Mouse (Mus musculus) gastrocnemius, postnatal 4 days (tissue): ENCODE measurements at regions not wholly inside any gene's neighbourhood (a gene's known extent, or its start where the extent isn't known, plus 50 kb on each side); places are given as distances from the start of the nearest gene placed in this dataset.

Experiments
- DNase-seq, 2 experiments: peaks; one replicate each; pipeline ENCODE4 v3.0.0; 2021 to 2022; ENCODE audit warnings: low spot score in 2 of 2, mixed read lengths in 2 of 2

DNA sequence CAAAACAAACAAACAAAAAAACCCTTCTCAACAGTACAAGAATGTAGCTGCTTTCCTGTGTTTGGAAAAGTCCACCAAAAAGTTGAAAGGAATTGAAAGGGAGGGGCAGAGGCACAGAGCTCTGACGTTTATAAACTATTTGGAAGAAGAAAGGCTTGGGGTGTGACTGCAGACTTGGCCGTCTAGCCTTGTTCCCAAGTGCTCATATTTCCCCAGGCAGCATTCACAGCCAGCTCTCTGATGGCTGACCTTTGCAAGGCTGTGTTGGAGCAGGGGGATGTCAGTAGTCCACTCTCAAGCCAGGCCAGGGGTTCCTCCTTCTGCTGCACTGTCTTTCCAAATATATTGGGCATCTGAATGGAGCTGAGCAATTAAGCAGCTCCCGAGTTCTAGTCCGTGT is 534.5 kb downstream of the 1700129C05Rik start:
- no peak for DNase-seq

- peak in 1 of 2 experiments; percentile 19 for DNase-seq
These were observed 535.0 kb downstream of the 1700129C05Rik start for GRCm38 (mm10) chr14:58607734-58608133.

DNA sequence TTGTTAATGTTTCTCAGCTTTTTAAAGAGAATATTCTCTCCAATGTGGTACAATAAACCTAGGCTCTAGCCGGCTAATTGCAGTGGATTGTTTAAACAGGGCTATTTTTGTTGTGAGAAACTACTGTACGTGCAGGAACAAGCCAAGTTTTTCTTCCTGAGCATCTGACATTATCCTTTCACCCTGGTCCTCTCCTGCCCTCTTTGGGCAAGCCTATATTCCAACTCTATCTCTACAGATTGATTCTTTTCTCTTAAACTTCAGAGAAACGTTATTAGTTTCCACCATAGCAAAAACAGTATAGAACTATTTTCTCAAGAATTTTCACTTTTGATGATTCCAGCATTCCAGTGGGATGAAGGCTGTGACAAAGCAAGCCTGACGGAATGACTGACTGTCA is 535.2 kb downstream of the Fgf9 start:
- no peak for DNase-seq

GRCm38 (mm10) chr14:58598867-58599266 is 528.5 kb downstream of the Fgf9 start:
- no peak for DNase-seq

DNA sequence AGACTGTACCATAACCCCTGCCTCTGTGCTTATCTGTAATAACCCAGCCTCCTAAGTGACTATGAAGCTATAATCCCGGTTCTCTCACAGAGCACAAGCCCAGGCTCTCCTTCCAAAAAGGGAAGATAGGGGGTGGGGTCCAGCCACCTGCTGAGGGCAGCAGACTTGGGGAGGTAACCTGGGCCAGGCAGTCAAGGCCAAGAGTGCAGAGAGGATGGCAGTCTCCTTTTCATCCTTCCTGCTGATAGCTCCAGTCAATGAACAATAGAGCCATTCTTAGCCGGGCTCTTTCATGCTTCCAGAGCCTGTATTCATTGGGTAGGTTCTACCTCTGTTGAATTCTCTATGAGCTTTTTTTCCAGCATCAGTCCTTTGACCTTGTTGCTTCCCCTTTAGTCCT is 527.5 kb downstream of the Fgf9 start:
- DNase-seq = no peak

DNA sequence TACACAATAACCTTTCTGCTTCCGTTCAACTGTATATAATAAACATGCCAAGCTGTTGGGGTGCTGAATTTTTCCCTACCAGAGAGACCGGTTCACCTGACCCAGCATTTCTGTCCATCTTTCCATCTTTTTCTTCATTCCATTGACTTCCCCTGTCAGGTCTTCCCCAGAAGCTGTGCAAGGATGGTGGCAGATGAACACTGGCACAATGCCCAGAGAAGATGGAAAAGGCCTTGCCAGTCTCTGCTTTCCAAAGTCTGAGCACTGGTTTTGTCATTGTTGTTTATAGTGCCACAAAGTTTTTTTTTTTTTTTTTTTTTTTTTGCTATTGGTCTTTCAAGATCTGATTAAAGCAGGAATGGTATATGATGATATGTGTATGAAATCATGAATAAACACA is 526.6 kb downstream of the Fgf9 start:
- DNase-seq = no peak

GRCm38 (mm10) chr14:58581806-58582205 is 511.5 kb downstream of the Fgf9 start:
- DNase-seq = no peak

DNA sequence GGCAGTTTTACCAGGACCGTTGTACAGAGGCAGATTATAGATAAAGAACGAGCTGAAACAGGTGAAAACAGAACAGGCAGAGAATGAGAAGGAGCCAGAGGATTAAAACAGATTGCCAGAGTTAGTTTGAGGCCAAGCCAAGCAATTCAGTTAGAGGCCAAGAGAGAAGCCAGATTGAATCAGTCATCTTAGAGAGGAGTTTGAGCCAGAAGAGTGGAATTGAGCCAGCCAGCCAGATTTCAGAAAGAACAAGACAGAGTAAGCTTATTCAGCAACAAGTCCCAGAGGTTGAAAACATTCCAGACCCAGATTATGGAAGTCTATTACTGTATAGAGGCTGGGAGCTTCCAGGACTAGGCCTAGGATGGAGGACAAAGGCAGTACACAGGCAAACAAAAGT is 499.7 kb downstream of the Fgf9 start:
- DNase-seq = no peak

DNA sequence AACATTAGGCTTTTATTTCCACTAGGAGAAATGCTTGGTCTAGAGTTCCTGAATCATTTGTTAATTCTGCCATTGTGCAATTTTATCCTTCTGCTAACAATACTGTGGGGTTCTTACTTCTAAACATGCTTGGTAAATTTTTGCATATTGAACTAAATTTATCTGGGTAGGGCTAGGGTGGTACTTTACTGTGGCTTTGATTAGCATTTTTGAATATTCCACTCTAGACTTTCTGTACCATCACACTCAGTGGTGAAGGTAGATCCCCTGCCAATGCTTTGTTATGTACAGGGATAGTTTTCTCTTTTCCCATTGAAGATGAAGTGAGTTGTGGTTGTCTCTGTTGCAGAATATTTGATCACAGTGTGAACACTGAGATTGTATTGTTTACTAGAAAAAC is 497.1 kb downstream of the Fgf9 start:
- DNase-seq = no peak

GRCm38 (mm10) chr14:58563082-58563481 is 492.7 kb downstream of the Fgf9 start:
- DNase-seq = no peak

GRCm38 (mm10) chr14:58550785-58551184 is 480.4 kb downstream of the Fgf9 start:
- no peak for DNase-seq

- no peak for DNase-seq
These were observed 475.4 kb downstream of the Fgf9 start for GRCm38 (mm10) chr14:58545778-58546177.

DNA sequence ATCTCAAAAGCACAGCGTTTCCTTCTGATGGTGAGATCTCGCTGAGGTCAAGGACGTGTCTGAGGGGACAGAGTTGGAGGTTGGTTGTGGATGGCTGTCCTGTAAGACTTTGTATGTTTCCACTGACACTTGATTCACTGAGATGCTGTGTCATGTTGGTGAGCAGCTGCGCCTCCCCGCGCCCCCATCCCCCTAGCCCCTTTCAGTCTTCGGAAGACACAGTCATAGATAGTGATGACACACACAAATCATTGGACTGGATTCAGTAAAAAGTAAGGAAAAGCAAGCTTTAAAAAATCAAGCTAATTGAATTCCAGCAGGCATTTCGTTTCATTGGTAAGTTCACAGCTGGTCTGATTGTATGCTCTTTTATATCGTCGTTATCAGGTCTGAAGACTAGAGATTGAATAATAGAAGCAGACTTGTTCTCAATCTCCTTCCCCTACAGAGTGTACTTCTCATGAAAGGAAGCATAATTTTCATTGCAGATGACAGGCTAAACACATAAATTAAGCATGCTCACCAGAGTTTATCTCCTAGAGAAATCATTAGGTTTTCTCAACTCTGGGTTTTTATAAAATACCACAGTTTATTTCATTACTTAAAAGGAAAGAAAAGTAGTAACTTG is 472.9 kb downstream of the Fgf9 start:
- DNase-seq = no peak

GRCm38 (mm10) chr14:58538135-58538534 is 467.8 kb downstream of the Fgf9 start:
- DNase-seq = peak in 1 of 2 experiments; percentile 18

GRCm38 (mm10) chr14:58520976-58521549 is 450.7 kb downstream of the Fgf9 start:
- no peak for DNase-seq

DNA sequence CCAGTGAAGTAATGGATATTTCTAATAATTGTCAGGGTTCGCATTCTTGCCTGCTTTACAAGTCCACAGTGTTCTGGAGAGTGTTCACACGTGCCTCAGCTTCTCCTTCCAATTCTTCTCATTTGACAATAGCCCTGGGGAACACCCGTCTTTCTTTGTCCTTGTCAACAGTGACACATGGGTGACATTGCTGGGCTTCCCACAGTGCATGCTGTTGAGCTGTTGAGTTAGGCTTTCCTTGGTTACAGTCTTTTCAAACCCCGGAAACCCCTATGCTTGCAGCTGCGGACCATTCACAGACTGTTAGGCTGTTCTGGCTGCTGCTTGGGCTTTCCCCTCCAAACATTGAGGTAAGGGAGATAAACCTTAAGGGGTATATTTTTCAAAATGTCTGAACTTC is 450.0 kb downstream of the Fgf9 start:
- no peak for DNase-seq

DNA sequence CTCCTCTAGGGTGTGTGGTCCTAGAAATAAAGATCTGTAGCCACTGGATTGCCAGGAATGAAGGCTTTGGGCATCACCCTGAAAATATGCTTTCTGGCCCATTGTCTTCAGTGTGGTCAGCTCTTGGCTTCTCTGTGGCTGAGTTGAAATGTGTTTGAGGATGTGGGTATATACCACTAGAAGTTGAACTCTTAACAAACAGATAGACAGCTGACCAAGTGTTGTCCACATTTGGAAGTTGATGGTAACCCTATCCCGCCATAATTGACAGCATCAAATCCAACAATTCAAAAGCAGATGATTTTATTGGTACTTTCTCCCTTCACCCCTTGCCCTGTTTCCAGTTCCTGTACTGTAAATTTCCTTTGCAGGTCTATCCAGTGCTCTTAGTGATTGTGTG is 448.7 kb downstream of the Fgf9 start:
- no peak for DNase-seq

DNA sequence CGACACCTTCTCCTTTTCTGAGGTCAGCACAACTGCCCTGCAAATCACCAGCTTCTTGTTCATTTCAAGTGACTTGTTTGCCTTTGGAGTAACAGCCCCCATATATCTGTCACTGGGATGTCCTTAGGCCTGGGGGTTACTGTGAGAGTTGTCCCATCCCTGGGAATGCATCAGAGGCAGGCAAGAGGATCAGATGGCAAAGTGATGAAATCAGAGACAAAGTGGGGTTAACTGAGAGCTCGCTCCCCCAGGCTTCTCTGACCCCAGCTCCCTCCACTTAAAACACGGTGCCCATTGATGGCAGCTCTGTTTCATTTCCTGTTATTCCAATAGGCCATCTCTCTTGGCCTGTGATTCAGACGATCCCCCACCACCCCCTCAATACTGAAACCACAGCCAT is 446.2 kb downstream of the Fgf9 start:
- DNase-seq = no peak

- DNase-seq = no peak
These were observed 441.8 kb downstream of the Fgf9 start for GRCm38 (mm10) chr14:58512177-58512576.

- DNase-seq = no peak
These were observed 441.2 kb downstream of the Fgf9 start for GRCm38 (mm10) chr14:58511571-58511985.

GRCm38 (mm10) chr14:58510790-58511189 is 440.4 kb downstream of the Fgf9 start:
- no peak for DNase-seq

- DNase-seq = no peak
These were observed 438.8 kb downstream of the Fgf9 start for GRCm38 (mm10) chr14:58509106-58509505.

DNA sequence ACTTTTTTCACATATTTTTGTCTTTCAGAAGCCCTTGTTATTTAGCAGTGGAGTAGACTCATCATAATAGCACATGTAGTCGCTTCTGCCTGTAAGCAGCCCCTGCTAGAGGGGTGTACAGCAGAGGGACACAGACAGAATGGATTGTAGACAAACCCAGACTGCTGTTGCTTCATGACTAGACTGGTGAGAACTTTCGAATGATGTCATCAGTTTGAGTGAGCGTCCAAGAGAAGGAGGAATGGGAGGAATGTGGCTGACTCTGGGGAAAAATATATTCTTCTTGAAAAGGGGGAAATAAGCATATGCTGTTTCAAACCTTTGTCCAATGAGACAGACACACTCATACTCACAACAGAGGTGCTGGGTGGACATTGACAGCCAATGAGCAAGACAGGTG is 436.1 kb downstream of the Fgf9 start:
- DNase-seq = no peak
